Mouse (Mus musculus): ENCODE data around the gene Defa35.
"Not testable (repeated sequence)": the region's sequence is repeated elsewhere in the genome, so short reads cannot be mapped to it uniquely, and the experiment has no call there.

Gene Defa35

DNA sequence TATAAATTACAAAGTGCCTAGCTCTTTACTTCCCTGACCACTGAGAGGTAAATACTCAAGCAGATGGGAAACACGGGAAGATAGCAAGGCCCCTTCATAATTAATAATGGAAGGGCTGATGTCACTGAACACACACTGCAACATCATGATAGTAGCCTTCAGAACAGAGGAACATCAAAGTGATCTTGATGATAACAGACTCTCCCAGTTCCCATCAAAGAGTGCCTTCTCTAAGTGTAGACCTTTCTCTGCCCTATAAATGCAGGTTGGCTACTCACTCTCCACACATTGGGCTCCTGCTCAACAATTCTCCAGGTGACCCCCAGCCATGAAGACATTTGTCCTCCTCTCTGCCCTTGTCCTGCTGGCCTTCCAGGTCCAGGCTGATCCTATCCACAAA, at the start of gene Defa35:
Defa35 (plus strand) TSS at position 301 of the 400 bp plus-strand sequence.
- not testable (repeated sequence) for DNase-seq (ENCODE audit: low spot score)

DNA sequence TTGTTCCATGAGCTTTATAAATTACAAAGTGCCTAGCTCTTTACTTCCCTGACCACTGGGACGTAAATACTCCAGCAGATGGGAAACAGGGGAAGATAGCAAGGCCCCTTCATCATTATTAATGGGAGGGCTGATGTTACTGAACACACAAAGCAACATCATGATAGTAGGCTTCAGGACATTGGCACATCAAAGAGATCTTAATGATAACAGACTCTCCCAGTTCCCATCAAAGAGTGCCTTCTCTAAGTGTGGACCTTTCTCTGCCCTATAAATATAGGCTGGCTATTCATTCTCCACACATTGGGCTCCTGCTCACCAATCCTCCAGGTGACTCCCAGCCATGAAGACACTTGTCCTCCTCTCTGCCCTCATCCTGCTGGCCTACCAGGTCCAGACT, 39.6 kb upstream of the Defa35 start, which contains the start of gene Defa21:
Defa21 (plus strand) TSS at position 301 of the 400 bp plus-strand sequence.
- not testable (repeated sequence) for DNase-seq (ENCODE audit: low spot score)

DNA sequence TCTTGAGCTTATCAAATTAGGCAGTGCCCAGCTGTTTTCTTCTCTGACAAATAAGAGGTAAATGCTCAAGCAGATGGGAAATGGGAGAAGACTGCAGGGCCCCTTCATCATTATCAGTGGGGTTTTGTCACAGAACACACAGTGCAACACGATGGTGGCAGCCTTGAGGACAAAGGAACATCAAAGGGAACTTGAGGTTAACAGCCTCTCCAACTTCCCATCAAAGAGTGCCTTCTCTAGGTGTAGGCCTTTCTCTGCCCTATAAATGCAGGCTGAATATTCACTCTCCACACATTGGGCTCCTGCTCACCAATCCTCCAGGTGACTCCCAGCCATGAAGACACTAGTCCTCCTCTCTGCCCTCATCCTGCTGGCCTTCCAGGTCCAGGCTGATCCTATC, 10.1 kb upstream of the Defa35 start, which contains the start of gene Defa23:
Defa23 (plus strand) TSS at position 301 of the 400 bp plus-strand sequence.
- not testable (repeated sequence) for DNase-seq (ENCODE audit: low spot score)

DNA sequence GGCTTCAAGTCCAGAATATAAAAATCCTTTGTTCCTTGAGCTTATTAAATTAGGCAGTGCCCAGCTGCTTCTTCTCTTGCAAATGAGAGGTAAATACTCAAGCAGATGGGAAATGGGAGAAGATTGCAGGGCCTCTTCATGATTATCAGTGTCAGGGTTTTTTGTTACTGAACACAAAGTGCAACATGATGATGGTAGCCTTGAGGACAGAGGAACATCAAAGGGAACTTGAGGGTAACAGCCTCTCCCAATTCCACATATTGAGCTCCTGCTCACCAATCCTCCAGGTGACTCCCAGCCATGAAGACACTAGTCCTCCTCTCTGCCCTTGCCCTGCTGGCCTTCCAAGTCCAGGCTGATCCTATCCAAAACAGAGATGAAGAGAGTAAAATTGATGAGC, 19.3 kb downstream of the Defa35 start, which contains the start of gene Defa25:
Defa25 (plus strand) TSS at position 301 of the 400 bp plus-strand sequence.
- not testable (repeated sequence) for DNase-seq (ENCODE audit: low spot score)

DNA sequence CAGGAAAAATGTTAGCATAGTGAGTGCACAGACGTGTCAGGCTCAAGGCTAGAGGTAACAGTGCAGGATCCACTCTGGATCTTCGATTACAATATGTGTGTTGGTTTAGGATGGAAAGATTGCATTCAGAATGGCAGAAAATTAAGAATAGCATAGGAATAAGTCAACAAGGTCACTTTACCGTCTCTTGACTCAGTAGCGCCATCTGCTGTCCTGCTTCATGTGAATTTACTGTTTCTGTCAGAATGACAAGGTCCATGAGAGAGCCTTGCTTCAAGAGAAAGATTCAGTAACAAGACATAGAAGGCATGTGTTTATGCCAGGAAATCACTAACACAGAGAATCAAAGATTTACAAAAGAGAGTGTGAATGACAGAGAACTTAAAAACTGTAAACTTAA, 28.3 kb downstream of the Defa35 start:
- DNase-seq (ENCODE audit: low spot score), result no peak

DNA sequence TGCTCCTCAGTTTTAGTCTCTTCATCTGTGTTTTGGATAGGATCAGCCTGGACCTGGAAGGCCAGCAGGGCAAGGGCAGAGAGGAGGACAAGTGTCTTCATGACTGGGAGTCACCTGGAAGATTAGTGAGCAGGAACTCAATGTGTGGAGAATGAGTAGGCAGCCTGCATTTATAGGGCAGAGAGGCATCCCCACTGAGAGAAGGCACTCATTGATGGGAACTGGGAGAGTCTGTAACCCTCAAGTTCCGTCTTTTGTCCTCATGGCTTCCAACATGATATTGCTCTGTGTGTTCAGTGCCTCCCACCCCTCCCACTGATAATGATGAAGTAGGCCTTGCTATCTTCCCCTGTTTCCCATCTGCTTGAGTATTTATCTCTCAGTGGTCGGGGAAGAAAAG, 31.1 kb downstream of the Defa35 start, which contains the start of gene Gm14851:
Gm14851 (minus strand) TSS at position 101 of the 400 bp plus-strand sequence.
- not testable (repeated sequence) for DNase-seq (ENCODE audit: low spot score)
